Mouse (Mus musculus): Measurements from ENCODE around the gene Prpf8. TPM values are rescaled to one million over a fixed set of nuclear protein-coding genes. Genes with fewer than 3 reads are reported as not detected.

The Prpf8 gene
- total RNA-seq, 2 experiments from 2014 or later, result 77.6 to 83.7 TPM

GRCm38 (mm10) chr11:75558101-75558500 is 71.5 kb downstream of the Prpf8 start:
- DNase-seq, result no peak

Small RNAs within 50 kb of the gene (microRNA-seq; reads per million reads assigned to microRNA genes)
- gene Mir22 (5,222 to 5,377 reads per million in 2 experiments), gene Mir3971 (0 reads per million in 2 experiments)

Other genes starting within 250 kb of the Prpf8 start
- gene Rpa1, start 138.5 kb upstream of the Prpf8 start, total RNA-seq (2021), result 10 to 100 TPM; 56.8 to 59.3 TPM
- 1 to 10 TPM; 6.1 to 6.6 TPM for gene Smyd4, start 138.4 kb upstream of the Prpf8 start, total RNA-seq (2021)
- 100 to 1,000 TPM; 134 to 239 TPM for gene Serpinf1, start 64.1 kb upstream of the Prpf8 start, total RNA-seq (2021)
- under 1 TPM in 1 of 2 experiments, not detected in 1; 0.56 TPM for gene Serpinf2, start 47.2 kb upstream of the Prpf8 start, total RNA-seq (2021)
- 1 to 10 TPM; 7.2 to 7.9 TPM for gene Wdr81, start 32.1 kb upstream of the Prpf8 start, total RNA-seq (2021)
- 10 to 100 TPM; 13.5 to 14.9 TPM for gene Tlcd2, start 25.1 kb upstream of the Prpf8 start, total RNA-seq (2021)
- gene Rilp, start 23.3 kb downstream of the Prpf8 start, total RNA-seq (2021), result 10 to 100 TPM; 25.5 to 32.6 TPM
- 10 to 100 TPM in 1 of 2 experiments, 1 to 10 TPM in 1; 7.9 to 10.0 TPM for gene Scarf1, start 26.7 kb downstream of the Prpf8 start, total RNA-seq (2021)
- gene Slc43a2, start 44.9 kb downstream of the Prpf8 start, total RNA-seq (2021), result 10 to 100 TPM; 24.2 to 27.3 TPM
- gene Pitpna, start 101.3 kb downstream of the Prpf8 start, total RNA-seq (2021), result 100 to 1,000 TPM; 148 to 160 TPM
- 10 to 100 TPM; 22.5 to 23.3 TPM for gene Inpp5k, start 144.2 kb downstream of the Prpf8 start, total RNA-seq (2021)
- gene Myo1c, start 163.7 kb downstream of the Prpf8 start, total RNA-seq (2021), result 10 to 100 TPM; 56.3 to 65.1 TPM
- 10 to 100 TPM; 53.0 to 59.8 TPM for gene Crk, start 192.4 kb downstream of the Prpf8 start, total RNA-seq (2021)
- 100 to 1,000 TPM; 801 to 805 TPM for gene Ywhae, start 246.1 kb downstream of the Prpf8 start, total RNA-seq (2021)

Data from gastrocnemius, postnatal 10 days (tissue).